Mouse (Mus musculus): Measurements from ENCODE around the gene Lrrc26.
"Not testable (repeated sequence)": the region's sequence is repeated elsewhere in the genome, so short reads cannot be mapped to it uniquely, and the experiment has no call there.

Gene Lrrc26

DNA sequence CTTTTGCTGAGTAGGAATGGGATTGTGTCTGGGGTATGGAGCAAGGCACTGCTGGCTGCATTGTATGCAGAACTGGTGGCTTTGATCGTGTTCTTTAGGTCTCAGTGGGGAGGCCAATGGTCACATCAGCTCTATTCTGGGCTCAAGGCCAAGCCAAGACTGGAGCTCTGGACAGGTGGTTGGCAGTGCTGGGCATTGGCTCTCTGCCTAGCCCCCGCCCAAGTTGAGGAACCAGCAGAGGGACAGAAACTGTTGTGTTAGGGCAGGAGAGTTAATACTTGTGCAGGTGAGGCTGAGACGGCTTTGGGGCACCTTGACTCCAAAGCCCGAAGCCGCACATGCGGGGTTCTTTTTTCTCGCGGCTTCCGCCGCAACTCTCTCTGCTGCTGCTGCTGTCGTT lies at the start of gene Lrrc26:
Lrrc26 (plus strand) TSS at position 265 of the 400 bp plus-strand sequence.
- peak; percentile 45 to 63 for DNase-seq

DNA sequence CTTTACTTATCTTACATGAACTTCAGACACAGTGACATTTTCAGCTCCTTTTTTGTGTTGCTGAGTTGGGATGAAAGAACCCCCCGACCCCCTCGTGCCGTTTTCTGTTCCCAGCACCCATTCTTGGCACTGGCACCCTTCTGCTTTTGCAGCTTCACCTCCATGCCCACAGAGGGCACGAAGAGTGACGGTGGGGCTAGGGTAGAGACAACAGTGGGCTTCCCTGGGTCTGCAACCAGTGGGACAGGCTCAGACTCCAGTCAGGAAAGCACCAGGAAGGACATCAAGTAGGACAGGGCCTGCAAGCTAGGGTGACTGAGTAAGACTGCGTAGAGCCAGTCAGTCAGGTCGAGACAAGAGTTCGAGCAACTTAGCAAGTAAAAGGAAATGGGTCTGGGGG lies 49.4 kb upstream of the Lrrc26 start:
- peak in 1 of 2 experiments; percentile 2 for DNase-seq

DNA sequence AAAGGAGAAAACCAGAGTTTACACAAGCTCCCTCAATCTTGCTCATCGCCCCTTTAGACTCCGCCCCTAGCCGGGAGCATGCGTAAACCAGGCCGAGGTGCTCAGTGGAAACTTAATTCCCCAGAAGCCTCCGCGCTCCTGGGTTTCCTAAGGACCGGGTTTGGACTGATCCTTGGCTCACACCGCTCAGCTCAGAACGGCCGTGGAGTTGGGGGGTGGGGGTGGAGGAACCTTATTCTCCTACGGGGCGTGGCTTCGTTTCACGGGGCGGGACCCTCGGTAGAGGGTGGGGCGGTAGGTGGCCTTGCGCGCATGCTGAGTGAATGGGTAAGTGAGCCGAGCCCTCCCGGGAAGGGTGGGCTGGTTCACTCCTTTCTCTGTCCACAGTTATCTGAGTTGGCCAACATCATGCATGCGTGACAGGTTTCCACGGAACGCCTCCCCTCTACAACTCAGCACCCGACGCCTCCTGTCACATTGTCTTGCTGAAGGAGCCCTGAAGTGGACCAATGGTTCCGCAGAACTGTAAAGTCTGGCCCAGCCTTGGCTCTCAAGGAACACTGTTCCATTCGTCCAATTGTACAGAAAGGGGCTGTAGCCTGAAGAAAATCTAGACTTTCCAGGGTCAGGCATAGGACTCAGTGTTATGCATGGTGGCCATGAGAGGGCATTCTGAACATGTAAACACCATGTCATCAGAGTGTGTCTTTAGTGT lies 48.8 kb upstream of the Lrrc26 start:
- DNase-seq = peak; percentile 84 to 89

DNA sequence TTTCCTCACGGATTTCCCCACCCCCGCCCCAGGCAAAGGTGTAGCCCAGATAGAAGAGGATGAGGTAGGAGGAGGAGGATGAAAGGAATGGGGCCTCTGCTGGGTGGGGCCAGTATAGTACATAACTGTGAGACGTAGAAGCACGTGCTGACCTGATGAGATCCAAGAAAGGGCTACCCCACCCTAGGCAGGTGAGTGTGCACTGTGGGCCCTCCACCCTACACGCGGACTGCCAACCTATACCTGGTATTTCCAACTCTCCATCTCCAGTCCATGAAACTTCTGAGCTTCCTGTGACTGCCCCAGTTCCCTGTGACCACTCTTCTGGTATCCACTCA lies 48.3 kb upstream of the Lrrc26 start:
- DNase-seq = peak in 1 of 2 experiments; percentile 9

DNA sequence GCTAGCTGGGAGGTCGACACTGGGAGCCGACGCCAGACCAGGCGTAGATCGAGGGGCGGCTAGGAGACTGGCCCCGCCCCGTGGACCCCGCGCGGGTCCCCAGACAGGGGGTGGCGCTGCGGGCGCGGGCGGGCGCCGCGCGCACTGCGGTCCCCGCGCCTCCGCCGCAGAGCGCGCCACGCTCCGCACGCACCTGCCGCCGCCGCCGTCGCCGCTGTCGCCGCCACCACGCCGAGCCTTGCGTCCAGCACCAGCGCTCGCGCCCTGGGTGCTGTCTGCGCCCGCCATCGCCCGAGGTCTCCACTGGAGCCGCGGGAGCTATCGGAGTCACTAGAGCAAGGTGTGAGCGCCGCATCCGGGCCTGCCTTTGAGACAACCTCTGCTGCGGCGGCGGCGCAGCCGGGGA lies 47.6 kb upstream of the Lrrc26 start, which contains the start of the genes Rnf208 and Cysrt1:
Rnf208 (plus strand) TSS at position 155 of the 406 bp plus-strand sequence.
Cysrt1 (minus strand) TSS at position 352 of the 406 bp plus-strand sequence.
- peak; percentile 39 to 54 for DNase-seq

DNA sequence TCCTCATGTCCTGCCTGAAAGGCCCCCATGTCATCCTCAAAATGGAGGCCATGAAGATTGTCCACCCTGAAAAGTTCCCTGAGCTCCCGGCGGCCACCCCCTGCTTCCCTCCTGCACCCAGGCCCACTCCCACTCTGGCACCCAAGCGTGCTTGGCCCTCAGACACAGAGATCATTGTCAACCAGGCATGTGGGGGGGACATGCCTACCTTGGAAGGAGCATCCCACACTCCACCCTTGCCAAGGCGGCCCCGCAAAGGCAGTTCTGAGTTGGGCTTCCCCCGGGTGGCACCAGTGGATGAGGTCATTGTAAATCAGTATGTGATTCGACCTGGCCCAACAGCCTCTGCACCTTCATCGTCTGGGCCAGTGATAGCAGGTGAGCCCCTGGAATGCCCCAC lies 46.4 kb upstream of the Lrrc26 start:
- DNase-seq = no peak

DNA sequence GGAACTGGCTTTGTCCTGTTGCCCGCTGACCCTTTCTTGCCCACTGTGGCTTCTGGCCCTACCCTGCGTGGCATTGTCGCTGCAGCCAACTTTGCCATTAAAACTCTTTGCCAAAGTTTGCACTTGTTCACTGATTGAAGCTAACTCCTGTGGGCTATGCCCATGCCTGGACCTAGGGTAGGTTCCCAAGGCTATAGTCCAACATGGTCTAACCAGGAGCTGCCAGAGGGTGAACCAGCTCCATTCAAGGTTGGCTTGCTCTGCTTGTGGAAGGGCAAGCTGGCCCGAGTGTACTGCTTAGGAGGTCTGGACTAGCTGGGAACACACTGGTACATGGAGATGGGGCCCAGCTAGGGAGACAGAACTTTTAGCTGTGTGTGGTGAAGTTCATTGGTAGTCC lies 45.6 kb upstream of the Lrrc26 start:
- no peak for DNase-seq

DNA sequence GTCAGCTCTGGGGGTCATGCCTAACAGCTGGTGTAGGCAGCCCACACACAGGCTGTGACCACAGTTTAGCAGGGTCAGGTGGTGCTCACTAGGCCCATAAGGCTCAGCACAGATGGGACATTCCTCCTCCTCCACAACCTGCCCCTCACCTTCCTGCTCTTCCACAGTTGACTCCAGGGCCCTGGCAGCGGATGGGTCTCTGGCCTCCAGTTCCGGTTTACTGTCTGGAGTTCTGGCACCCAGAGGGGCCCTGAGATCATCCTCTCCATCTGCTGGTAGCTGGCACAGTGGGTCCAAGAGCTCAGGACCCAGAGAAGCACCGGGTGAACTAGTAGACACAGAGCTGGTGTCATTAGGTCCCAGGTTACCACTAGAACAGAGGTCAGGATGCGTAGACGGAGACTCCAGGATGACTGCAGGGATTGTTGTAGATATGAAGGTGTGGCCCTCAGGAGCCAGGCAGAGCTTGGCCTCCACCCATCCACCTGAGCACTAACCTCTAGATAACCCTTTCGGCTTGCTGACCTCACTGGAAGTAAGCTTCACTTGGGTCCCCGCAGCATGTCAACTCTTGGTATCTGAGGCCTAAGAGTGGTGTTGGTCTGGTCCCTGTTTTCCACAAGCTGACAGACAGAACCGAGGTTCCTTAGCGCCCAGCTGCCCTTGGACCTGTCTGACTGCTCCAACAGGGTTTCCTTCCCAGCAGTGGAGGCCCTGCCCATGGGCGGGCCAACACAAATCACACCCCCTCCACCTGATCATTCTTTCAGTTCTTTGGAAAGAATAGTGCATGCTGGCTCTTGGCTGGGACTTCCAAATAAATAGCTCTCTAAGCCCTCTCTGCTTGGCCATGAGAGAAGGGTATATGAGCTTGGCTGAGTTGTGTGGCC lies 43.3 kb upstream of the Lrrc26 start, which contains the start of gene AL732309.1:
AL732309.1 (minus strand) TSS at position 681 of the 890 bp plus-strand sequence.
- DNase-seq = no peak

DNA sequence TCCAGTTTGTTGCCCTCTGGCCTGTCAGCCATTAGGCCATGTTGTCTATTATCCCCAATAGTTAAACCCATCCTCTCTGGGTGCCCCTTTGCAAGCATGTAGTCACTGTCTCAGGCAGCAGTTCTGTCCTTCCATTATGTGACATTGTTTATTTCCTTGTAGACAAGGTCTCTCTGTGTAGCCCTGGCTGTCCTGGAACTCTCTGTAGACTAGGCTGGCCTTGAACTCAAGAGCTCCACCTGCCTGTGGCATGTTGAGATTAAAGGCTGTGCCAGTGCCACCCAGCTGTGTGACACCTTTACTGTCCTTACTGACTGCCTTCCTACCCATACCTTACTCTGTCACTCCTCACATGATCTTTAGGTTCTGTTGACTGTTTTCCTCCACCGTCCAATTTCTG lies 37.4 kb upstream of the Lrrc26 start:
- peak; percentile 40 to 50 for DNase-seq

DNA sequence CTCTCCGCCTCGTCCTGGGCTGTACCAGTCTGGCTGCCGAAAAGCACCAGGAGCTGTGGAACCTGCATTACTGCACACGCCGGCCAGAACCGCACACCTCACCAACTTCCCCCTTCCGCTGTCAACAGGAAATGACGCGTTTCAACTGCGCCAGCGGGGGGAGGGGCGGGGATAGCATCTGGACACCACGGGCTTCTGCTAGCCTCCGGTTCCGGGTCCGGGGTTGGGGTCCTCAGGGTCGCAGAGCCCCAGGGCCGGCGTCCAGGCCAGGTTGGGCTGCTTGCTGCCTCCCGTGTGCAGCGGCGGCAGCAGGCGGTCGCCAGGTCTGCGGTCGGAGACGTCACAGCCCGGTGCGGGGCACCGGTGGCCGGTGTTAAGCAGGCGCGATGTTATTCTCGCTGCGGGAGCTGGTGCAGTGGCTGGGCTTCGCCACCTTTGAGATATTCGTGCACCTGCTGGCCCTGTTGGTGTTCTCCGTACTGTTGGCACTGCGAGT lies 34.4 kb upstream of the Lrrc26 start, which contains the start of gene Tmem203:
Tmem203 (plus strand) TSS at position 156 of the 496 bp plus-strand sequence.
- peak; percentile 94 for DNase-seq

DNA sequence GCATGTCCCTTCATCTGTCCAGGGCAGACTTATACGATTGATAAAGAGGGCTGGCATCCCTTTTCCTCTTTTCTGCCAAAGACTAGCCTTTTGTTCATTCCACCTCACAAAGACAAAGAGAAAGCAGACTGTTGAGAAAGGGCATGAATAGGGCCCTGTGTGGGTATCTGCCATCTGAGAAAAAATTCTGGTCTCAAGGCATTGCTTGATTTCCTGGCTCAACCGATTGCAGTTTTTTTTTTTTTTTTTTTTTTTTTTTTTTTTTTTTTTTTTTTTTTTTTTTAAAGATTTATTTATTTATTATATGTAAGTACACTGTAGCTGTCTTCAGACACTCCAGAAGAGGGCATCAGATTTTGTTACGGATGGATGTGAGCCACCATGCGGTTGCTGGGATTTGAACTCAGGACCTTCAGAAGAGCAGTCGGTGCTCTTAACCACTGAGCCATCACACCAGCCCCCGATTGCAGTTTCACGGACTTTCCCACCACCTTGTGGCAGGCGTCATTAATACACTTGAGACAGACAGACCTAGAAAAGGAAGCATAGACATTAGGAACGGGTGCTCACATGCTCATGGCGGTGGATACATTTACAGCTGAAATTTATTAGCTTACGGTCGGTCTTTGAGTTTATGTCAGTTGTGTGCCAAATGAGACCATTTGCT lies 33.1 kb upstream of the Lrrc26 start:
- peak; percentile 72 to 79 for DNase-seq

DNA sequence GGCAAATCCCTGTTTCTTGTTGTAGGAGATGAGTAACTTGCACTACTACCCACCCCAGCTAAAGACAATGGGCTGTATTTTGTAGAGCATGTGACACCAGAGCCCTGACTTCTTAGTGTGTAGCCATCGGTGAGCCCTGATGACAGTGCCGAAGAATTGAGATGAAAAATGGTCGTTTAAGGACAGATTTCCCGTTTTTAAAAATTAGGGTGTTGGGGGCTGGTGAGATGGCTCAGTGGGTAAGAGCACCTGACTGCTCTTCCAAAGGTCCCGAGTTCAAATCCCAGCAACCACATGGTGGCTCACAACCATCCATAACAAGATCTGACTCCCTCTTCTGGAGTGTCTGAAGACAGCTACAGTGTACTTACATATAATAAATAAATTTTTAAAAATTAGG lies 32.5 kb upstream of the Lrrc26 start:
- not testable (repeated sequence) for DNase-seq

DNA sequence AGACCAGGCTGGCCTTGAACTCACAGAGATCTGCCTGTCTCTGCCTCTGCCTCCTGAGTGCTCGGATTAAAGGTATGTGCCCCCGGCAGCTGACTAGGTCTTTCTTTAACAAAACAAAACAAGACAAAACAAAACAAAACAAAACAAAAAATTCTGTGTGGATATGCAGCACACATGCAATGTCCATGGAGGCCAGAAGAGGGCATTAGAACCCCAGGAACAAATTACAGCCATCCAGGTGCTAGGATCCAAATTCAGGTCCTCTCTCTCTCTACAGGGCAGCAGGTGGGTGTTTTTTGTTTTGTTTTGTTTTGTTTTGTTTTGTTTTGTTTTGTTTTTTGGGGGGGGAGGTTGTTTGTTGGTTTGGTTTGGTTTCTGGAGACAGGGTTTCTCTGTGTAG lies 30.8 kb upstream of the Lrrc26 start:
- peak in 1 of 2 experiments; percentile 24 for DNase-seq

DNA sequence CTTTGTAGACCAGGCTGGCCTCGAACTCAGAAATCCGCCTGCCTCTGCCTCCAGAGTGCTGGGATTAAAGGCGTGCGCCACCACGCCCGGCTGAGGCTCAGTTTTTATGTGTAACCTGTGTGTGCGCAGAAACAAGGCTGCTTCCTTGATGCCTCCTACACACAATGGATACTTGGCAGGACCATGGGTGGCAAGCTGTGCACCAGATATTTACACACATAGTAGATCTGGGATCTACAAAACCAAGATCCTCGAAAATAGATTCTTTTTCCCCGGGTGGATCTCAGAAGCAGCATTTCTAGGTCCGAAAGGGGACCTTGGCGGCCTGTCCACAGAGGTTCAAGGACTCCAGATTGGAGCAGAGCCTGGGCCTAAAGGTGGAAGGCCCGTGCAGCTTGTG lies 27.8 kb upstream of the Lrrc26 start:
- no peak for DNase-seq

DNA sequence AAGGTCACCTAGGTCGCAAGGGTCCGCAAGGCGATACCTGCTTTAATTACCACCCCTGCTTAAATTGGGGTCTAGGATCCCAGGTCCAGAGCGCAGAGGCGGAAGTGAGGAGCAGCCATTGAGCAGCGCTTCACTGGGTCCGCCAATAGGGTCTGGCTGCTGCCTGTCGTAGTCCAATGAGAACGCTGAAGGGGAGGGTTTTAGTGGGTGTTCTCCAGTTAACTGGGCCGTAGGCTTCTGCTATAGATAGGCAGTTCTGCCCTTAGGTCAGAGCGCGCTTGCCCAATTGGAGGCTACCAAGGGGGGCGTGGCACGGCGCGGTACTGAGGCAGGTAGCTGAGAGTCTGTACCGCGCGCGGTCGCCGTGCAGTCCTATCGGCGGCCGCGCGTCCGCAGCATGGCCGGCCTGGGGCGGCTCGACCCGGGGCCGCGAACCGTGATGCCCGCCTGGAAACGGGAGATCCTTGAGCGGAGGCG lies 27.4 kb upstream of the Lrrc26 start, which contains the start of gene Tprn:
Tprn (plus strand) TSS at position 328 of the 477 bp plus-strand sequence.
- DNase-seq = peak; percentile 95 to 97

DNA sequence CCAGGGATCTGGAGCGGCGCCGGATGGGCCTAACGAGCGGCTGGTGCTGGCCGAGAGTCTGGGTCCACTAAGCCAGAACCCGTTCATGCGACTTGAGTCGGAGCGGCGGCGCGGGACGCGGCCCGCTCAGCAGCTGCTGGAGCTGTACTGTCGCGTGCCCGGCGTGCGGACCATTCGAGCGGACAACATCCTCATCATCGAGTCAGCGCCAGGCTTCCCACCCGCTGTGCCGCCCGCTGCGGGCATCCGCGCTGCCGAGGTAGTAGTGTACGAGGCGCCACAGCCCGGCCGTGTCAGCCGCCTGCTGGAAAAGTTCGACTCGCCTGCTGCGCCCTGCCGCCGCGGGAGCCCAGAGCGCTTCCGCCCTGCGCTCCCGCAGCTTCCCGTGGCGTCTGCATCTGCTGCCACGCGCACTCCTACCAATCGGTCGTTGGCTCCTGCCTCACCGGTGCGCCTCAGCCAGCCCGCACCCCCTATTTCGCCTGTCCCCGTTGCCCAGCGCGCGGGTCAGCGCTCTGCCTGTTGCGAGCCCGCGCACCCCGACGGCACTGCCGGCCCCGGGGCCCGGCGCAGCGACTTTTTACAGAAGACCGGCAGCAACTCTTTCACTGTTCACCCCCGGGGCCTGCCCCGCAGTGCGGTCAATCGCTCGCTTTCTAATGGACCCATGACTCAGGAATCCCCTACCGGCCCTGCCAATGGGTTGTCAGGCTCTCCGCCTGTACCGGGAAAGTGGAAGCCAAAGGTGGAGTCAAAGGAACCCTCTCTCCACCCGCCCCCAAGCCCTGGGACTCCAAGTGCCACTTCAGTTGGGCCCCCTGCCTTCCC lies 26.7 kb upstream of the Lrrc26 start:
- peak; percentile 55 to 71 for DNase-seq

DNA sequence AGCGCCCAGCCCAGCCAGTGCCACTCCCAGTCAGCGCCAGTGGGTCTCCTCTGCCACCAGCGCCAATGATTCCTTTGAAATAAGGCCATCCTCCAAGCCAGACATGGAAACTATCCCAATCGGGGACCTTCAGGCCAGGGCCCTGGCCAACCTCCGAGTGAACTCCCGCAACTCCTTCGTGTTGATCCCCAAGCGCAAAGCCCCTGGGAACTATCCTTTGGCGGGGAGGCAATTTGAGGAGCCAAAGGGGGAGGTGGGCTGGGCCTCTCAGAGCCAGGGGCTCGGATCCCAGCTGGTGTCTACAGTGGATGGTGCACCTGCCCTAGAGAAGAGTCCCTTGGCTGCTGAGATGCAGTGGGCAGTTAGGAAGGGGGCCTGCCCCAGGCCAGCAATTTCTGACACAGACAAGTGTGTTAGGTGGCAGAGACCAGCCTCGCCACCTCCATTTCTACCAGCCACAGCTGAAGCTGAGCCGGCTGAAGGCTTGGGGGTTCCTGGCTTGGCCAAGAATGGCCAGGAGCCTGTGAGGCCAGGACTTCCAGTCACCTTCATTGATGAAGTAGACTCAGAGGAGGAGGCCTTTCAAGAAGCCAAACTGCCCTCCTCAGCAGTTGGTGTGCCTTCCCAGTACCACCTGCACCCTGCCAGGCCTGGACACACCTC lies 26.0 kb upstream of the Lrrc26 start:
- DNase-seq = peak in 1 of 2 experiments; percentile 4

DNA sequence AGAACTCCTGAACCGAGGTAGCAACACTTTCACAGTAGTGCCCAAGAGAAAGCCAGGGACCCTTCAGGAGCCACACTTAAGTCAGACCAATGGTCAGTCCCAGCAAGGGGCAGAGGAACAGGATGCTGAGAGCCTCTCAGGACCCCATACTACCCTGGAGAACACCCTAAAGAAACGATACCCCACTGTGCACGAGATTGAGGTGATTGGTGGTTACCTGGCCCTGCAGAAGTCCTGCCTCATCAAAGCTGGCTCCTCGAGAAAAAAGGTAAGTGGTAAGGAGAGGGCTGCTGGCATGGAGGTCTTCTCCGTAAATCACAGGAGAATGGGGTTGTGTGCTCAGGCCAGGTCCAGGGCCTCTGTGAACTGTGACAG lies 25.4 kb upstream of the Lrrc26 start:
- DNase-seq = no peak

DNA sequence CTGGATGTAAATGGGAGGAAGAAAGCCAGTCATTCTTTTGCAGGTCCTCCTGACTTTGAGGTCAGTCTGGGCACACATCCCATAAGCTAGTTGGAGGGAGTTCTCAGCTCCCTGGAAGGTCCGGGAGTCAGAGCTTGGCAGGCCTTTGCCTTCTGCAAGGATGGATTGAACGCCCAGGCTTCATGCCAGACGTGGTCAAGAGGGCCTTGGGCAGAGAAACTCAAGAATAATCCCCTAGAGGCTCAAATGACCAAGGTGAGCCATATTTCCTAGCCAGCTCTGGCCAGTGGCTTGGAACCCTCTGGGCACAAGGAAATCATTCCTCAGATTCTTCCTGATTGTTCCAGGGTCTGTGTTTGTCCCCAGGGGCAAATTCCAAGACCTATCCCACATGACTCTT lies 24.9 kb upstream of the Lrrc26 start:
- peak in 1 of 2 experiments; percentile 46 for DNase-seq

DNA sequence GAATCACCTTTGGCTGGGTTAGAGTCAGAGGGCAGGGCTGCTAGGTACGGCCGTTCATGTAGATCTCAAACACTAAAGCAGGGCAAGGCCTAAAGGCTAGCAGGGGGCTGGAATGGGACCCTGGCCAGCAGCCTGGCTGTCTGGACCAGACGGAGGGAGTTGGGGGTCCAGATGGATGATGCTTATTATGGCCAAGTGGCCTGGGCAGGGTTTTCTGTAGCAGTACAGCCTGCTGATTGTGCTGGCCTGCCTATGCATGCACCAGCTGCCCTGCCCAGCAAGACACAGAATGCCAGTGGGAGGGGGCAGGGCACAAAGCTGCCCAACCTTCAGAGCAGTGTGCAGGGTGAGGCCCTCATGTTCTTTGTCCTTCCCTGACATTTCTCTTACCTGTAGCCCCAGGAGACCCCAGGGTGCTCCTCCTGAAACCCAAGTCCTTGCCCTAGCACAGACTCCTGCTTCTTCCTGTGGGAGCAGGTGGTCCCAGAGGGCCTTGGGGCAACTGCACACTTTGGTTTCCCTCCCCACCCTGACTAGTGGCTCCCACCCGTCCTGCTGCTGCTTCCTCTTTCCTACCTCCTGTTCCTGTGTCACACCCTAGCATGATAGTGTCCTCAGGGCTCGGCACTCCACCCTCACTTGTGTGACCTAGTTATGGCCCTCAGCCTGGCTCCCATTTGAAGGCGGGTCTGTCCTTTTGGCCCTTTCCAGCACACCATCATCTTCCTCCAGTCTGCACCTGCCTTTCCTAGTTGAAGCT lies 23.6 kb upstream of the Lrrc26 start:
- DNase-seq = peak in 1 of 2 experiments; percentile 38
